Mouse (Mus musculus) ES-Bruce4 (cell line): ENCODE measurements around the gene Zc3h14. TPM values are rescaled to one million over a fixed set of nuclear protein-coding genes. Genes with fewer than 3 reads are reported as not detected.

ENCODE experiments used
- H3K27ac ChIP-seq: 2 replicates; pipeline ENCODE4 v1.5.1; 2012; ENCODE audit warnings: low read length, inconsistent platforms; ENCODE audit not compliant: insufficient read depth
- H3K27me3 ChIP-seq: 2 replicates; pipeline ENCODE4 v1.6.1; 2012; ENCODE audit warnings: mild to moderate bottlenecking, low read length, inconsistent platforms; ENCODE audit not compliant: control insufficient read depth, poor library complexity, insufficient read depth, severe bottlenecking
- H3K36me3 ChIP-seq: 2 replicates; pipeline ENCODE4 v1.6.1; 2012; ENCODE audit warnings: inconsistent platforms, mild to moderate bottlenecking, low read length, moderate library complexity; ENCODE audit not compliant: control insufficient read depth, poor library complexity, insufficient read depth, severe bottlenecking
- H3K4me1 ChIP-seq: one replicate; pipeline ENCODE4 v1.8.1; 2011; ENCODE audit warnings: low read length; ENCODE audit not compliant: control insufficient read depth, insufficient read depth
- H3K4me3 ChIP-seq: 2 replicates; pipeline ENCODE4 v1.5.1; 2011; ENCODE audit warnings: low read depth, mild to moderate bottlenecking, low read length
- H3K9ac ChIP-seq: 2 replicates; pipeline ENCODE4 v1.6.1; 2012; ENCODE audit warnings: low read depth, mild to moderate bottlenecking, inconsistent platforms; ENCODE audit not compliant: poor library complexity, severe bottlenecking
- H3K9me3 ChIP-seq: replicated peaks from 2 replicates; pipeline ENCODE4 v1.6.1; 2012; ENCODE audit warnings: mild to moderate bottlenecking, low read length, inconsistent platforms; ENCODE audit not compliant: control insufficient read depth, poor library complexity, insufficient read depth, severe bottlenecking
- CTCF ChIP-seq: IDR thresholded peaks from one replicate; pipeline ENCODE4 v1.8.1; 2011; ENCODE audit warnings: low read depth, low read length
- EP300 ChIP-seq: IDR thresholded peaks from 2 replicates; pipeline ENCODE4 v1.6.1; 2011; ENCODE audit warnings: low read depth, low read length; ENCODE audit not compliant: insufficient read depth
- POLR2A ChIP-seq: IDR thresholded peaks from one replicate; pipeline ENCODE4 v1.8.1; 2011; ENCODE audit warnings: low read length; ENCODE audit not compliant: insufficient read depth
- polyA plus RNA-seq: library from polyadenylated mRNA; stranded (reverse); fragments of >200 nt; gene quantifications from 2 replicates; pipeline ENCODE4 v1.2.4, GENCODE M21; 2011; ENCODE audit warnings: low read depth; ENCODE audit not compliant: missing spikeins, insufficient read depth, insufficient read length

The Zc3h14 gene
- polyA plus RNA-seq, 1 experiment: 155 TPM

DNA sequence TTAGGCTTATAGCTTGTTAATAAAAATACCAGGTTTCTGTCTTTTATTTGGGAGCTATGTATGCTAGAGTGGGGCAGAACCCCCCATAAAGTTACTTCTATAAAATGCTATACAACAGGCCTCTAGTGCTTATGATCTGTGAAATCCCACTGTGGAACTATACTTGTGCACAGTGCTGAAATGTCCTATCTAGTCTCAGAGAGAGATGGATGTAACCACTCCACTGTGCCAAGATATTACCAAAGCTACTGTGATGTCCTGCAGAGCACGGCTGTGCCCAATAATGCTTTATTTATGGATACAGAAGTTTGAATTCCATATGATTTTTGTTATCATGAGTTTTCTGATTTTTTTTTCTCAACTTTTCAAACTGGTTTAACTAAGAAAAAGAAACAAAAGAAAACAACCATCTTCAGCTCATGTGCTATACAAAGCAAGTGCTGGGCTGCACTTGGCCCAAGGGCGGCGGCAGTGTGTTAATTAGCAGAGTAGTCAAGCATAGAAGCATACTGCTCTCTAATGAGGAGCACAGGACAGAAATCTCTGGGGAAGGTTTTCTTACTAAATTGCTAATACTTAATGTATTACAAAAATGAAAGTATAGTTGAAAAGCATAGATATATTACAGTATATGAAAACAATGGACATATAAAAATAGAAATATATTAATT, 57.4 kb downstream of the Zc3h14 start:
- no peak overlapping the region for H3K9ac ChIP-seq
- H3K9me3 ChIP-seq: no peaks in the 10 kb centered on the region
- TF ChIP-seq CTCF: no peak
- TF ChIP-seq EP300: no peak
- TF ChIP-seq POLR2A: no peak
- H3K36me3 ChIP-seq: no peaks in the 10 kb centered on the region
- H3K27ac ChIP-seq: no peak overlapping the region
- H3K27me3 ChIP-seq: no peaks in the 10 kb centered on the region
- no peak overlapping the region for H3K4me3 ChIP-seq
- no peaks in the 10 kb centered on the region for H3K4me1 ChIP-seq

DNA sequence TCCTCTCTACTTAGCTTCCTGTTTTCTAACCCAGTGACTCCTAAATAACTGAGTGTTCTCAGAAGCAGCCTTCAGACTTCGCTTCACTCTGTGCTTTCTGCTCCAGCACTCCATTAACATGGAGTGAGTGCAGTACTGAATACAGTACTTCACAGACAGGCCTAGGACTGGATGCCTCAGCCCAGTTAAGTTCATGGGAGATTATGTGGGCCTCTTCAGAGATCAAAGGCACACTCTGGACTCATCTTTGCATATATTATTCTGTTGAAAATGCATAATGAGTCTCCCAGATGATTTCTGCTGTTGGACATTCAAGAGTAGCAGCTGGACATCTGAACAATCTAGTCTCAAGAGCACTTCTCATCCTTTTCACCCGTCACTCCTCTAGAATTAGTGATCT, 74.0 kb downstream of the Zc3h14 start:
- Histone ChIP-seq H3K9me3 (no peaks in the 10 kb centered on the region), H3K4me3 (no peak overlapping the region), H3K4me1 (no peaks in the 10 kb centered on the region), H3K9ac (no peak overlapping the region), H3K36me3 (no peaks in the 10 kb centered on the region), H3K27me3 (no peaks in the 10 kb centered on the region), H3K27ac (no peak overlapping the region)
- TF ChIP-seq EP300 (no peak), CTCF (no peak), POLR2A (no peak)

DNA sequence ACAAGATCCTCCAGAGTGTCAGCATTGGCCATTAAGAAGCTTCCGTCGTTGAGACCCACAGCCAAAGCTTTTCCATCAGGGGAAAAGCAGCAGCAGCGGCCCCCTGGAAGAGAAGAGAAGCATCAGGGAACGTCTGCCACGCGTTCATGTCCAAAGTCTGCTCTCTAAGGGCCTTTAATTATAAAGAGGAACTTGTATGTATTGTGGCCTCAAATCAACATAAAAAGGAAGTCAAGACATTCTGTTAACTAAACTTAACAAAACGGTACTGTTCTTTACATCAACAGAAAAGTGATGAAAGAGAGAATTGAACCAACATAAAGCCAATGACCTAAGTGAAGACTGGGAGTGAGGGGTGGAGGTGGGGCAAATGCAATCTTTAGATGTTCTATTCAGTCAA, 84.4 kb downstream of the Zc3h14 start:
- Histone ChIP-seq H3K4me1 (no peaks in the 10 kb centered on the region), H3K9me3 (no peaks in the 10 kb centered on the region), H3K27ac (no peak overlapping the region), H3K36me3 (no peaks in the 10 kb centered on the region), H3K4me3 (no peak overlapping the region), H3K27me3 (no peaks in the 10 kb centered on the region), H3K9ac (no peak overlapping the region)
- TF ChIP-seq CTCF (no peak), POLR2A (no peak)

DNA sequence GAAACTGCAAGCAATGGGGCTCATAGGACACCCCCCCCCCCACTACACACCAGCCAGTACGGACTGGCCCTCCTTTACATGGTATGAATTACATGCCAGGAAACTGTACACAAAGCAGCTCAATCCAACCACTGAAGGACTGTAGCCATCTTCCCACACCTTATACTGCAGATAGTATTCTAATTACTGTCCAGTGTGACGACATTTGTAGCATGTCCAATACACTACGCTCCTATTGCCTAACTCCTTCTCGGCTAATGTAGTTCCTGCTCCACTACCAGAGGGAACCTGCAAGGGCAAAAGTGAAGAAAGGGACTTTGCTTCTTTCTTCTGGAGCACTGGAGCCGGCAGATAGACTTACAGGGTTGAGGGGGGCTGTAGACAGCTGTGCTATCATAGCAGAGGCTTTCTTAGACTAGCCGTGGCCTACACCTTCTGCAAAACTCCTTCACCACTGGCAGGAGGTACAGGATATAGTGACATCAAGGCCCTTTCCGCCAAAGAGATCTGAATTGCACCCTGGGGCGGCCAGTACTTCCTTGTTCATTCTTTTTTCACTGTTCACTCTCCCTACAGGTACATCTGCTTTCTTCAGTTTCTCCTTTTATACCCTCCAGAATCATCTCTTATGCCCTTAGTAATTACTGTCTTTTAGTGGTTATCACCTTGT, 86.3 kb downstream of the Zc3h14 start:
- no peaks in the 10 kb centered on the region for H3K4me1 ChIP-seq
- no peaks in the 10 kb centered on the region for H3K27me3 ChIP-seq
- no peaks in the 10 kb centered on the region for H3K9me3 ChIP-seq
- no peaks in the 10 kb centered on the region for H3K36me3 ChIP-seq
- H3K9ac ChIP-seq: no peak overlapping the region
- no peak overlapping the region for H3K4me3 ChIP-seq
- no peak overlapping the region for H3K27ac ChIP-seq
- TF ChIP-seq EP300 (no peak), POLR2A (no peak), CTCF (no peak)

DNA sequence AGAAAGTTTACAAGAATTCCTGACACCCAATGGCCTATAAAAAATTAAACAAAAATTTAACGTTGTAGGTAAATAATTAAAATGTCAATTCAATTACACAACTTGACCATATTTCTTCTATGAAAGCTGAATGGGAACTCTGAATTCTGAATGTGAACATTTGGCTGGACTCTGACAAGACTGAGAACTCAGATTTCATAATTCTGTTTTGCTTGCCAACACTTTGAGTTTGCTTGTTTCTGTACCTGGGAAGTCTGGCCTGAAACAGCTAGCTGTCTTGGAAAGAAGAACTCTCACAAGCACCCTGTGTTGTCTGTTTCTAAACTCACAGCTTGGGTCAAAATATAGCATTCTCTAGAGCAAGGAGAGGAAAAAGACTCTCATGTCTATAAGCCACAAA, 87.1 kb downstream of the Zc3h14 start:
- TF ChIP-seq POLR2A: no peak
- TF ChIP-seq CTCF: no peak
- TF ChIP-seq EP300: no peak
- H3K27me3 ChIP-seq: no peaks in the 10 kb centered on the region
- H3K27ac ChIP-seq: no peak overlapping the region
- H3K4me3 ChIP-seq: no peak overlapping the region
- no peak overlapping the region for H3K9ac ChIP-seq
- no peaks in the 10 kb centered on the region for H3K9me3 ChIP-seq
- H3K4me1 ChIP-seq: no peaks in the 10 kb centered on the region
- H3K36me3 ChIP-seq: no peaks in the 10 kb centered on the region

DNA sequence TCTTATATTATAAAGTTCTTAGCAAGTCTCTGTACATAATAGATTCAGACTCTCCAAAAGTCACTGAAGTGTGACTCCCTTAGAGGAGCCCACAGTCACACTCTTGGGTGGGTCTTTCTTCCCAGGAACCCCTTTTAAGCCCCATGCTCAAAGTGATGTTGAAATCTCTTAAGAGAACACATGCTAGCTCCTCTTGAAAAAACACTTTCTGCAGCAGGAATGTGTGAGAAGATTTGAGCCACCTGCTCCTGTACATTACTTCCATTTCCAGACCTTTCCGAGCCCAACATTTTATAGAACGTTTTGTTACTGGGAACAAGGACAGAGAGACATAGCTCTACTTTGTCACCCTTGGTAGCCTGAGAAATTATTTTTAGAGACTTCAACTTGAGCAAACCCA, 88.1 kb downstream of the Zc3h14 start:
- no peaks in the 10 kb centered on the region for H3K36me3 ChIP-seq
- H3K27me3 ChIP-seq: no peaks in the 10 kb centered on the region
- H3K9ac ChIP-seq: no peak overlapping the region
- no peaks in the 10 kb centered on the region for H3K9me3 ChIP-seq
- no peak for TF ChIP-seq CTCF
- TF ChIP-seq POLR2A: no peak
- H3K4me3 ChIP-seq: no peak overlapping the region
- H3K27ac ChIP-seq: no peak overlapping the region
- H3K4me1 ChIP-seq: no peaks in the 10 kb centered on the region
